ENCODE assay signal across 26 mouse cellular contexts in genomic region chr3:69593426-69593825, GRCm38 (mm10).
"Had no signal": no experiment of that assay in that cellular context is flagged by ENCODE, and none has a peak within 500 bp of the region (broad histone marks: within the 10 kb centered on the region; RNA-seq: fewer than 3 reads in every experiment).

No protein-coding gene starts in this region.

- H3K27ac ChIP-seq: gastrocnemius, adult 2 months; heart, adult 2 months; hindbrain, embryonic 10.5 days; hindbrain, embryonic 12.5 days; hindbrain, embryonic 14.5 days; intestine, embryonic 15.5 days; kidney, embryonic 15.5 days; kidney, postnatal 0 days; limb, embryonic 13.5 days; limb, embryonic 15.5 days; liver, embryonic 12.5 days; liver, embryonic 14.5 days had no signal

- H3K27me3 ChIP-seq: heart, embryonic 12.5 days; hindbrain, embryonic 12.5 days; intestine, embryonic 15.5 days; kidney, embryonic 15.5 days; limb, embryonic 13.5 days; limb, embryonic 15.5 days had no signal

- H3K4me3 ChIP-seq: gastrocnemius, adult 2 months; heart, adult 2 months; heart, embryonic 12.5 days; hindbrain, embryonic 10.5 days; hindbrain, embryonic 12.5 days; intestine, embryonic 15.5 days; kidney, embryonic 15.5 days; limb, embryonic 13.5 days; limb, embryonic 15.5 days; liver, embryonic 12.5 days had no signal

- H3K9me3 ChIP-seq: heart, embryonic 12.5 days; hindbrain, embryonic 10.5 days; hindbrain, embryonic 12.5 days; intestine, embryonic 15.5 days; kidney, embryonic 15.5 days; limb, embryonic 15.5 days; liver, embryonic 12.5 days had no signal

- H3K4me1 ChIP-seq: intestine, embryonic 15.5 days had no signal

- H3K4me2 ChIP-seq: heart, embryonic 12.5 days; hindbrain, embryonic 12.5 days; hindbrain, embryonic 14.5 days; intestine, embryonic 15.5 days; kidney, embryonic 15.5 days; limb, embryonic 13.5 days; limb, embryonic 15.5 days; liver, embryonic 12.5 days had no signal

- H3K36me3 ChIP-seq: hindbrain, embryonic 12.5 days; intestine, embryonic 15.5 days; kidney, embryonic 15.5 days; limb, embryonic 15.5 days; liver, embryonic 12.5 days had no signal

- ATAC-seq: hindbrain, embryonic 16.5 days; inflammation-experienced regulatory T-cells, adult 6 months; intestine, embryonic 15.5 days; intestine, postnatal 0 days; liver, embryonic 12.5 days had no signal

- DNase-seq: gastrocnemius, adult 2 months; gastrocnemius, postnatal 10 days; gastrocnemius, postnatal 25 days; heart, adult 2 months; heart, postnatal 4 days; kidney, adult 18-20 months; kidney, adult 8-10 months; kidney, postnatal 14 days; kidney, postnatal 36 days; layer of hippocampus, adult 9-11 months; layer of hippocampus, postnatal 36 days; left cerebral cortex, postnatal 4 days had no signal

- H3K9ac ChIP-seq: heart, embryonic 12.5 days; hindbrain, embryonic 12.5 days; hindbrain, embryonic 14.5 days; intestine, embryonic 15.5 days; kidney, embryonic 15.5 days; limb, embryonic 13.5 days; limb, embryonic 15.5 days; liver, embryonic 12.5 days; liver, embryonic 14.5 days had no signal
